Mouse (Mus musculus) urinary bladder, postnatal 36 days (tissue): ENCODE measurements around the gene Spns2.
"Not testable (repeated sequence)": the region's sequence is repeated elsewhere in the genome, so short reads cannot be mapped to it uniquely, and the experiment has no call there.

Experiments used
- DNase-seq, 2 experiments: peaks; one replicate each; pipeline ENCODE4 v3.0.0; 2022; ENCODE audit warnings: low spot score in 2 of 2, mixed read lengths in 1 of 2

The Spns2 gene

GRCm38 (mm10) chr11:72471381-72471780, 18.3 kb downstream of the Spns2 start:
- DNase-seq: no peak

GRCm38 (mm10) chr11:72470004-72470403, 19.7 kb downstream of the Spns2 start:
- no peak for DNase-seq

- DNase-seq: peak in 1 of 2 experiments; percentile 60
Observed at GRCm38 (mm10) chr11:72469217-72469616, 20.5 kb downstream of the Spns2 start.

- no peak for DNase-seq
Observed at GRCm38 (mm10) chr11:72468525-72468924, 21.2 kb downstream of the Spns2 start.

GRCm38 (mm10) chr11:72466694-72467507, 22.8 kb downstream of the Spns2 start:
- DNase-seq: no peak

GRCm38 (mm10) chr11:72465978-72466693, 23.6 kb downstream of the Spns2 start:
- DNase-seq: no peak

GRCm38 (mm10) chr11:72464821-72465220, 24.9 kb downstream of the Spns2 start:
- DNase-seq: no peak

- no peak for DNase-seq
Observed at GRCm38 (mm10) chr11:72461500-72461981, 28.2 kb downstream of the Spns2 start.

GRCm38 (mm10) chr11:72458502-72458901, 31.2 kb downstream of the Spns2 start:
- DNase-seq: no peak

GRCm38 (mm10) chr11:72457995-72458496, 31.7 kb downstream of the Spns2 start:
- peak in 1 of 2 experiments; percentile 21 for DNase-seq

- DNase-seq: no peak
Observed at GRCm38 (mm10) chr11:72455694-72456093, 34.0 kb downstream of the Spns2 start.

- no peak for DNase-seq
Observed at GRCm38 (mm10) chr11:72453105-72453953, 36.4 kb downstream of the Spns2 start.

- no peak for DNase-seq
Observed at GRCm38 (mm10) chr11:72452140-72452665, 37.5 kb downstream of the Spns2 start.

GRCm38 (mm10) chr11:72447475-72447874, 42.2 kb downstream of the Spns2 start:
- no peak for DNase-seq

GRCm38 (mm10) chr11:72446311-72447105, 43.2 kb downstream of the Spns2 start:
- DNase-seq: no peak

- DNase-seq: peak; percentile 98 to 99
Observed at GRCm38 (mm10) chr11:72440965-72441664, 48.6 kb downstream of the Spns2 start, which contains the start of gene Mybbp1a. Gene Mybbp1a, plus strand, starts transcription at chr11:72441355.

GRCm38 (mm10) chr11:72440597-72440964, 49.1 kb downstream of the Spns2 start:
- DNase-seq: not testable (repeated sequence)

- no peak for DNase-seq
Observed at GRCm38 (mm10) chr11:72438411-72438810, 51.3 kb downstream of the Spns2 start.

- DNase-seq: peak in 1 of 2 experiments; percentile 42
Observed at GRCm38 (mm10) chr11:72436756-72437650, 52.7 kb downstream of the Spns2 start.
